Mouse (Mus musculus): ENCODE results near the gene Ppm1h. TPM values are rescaled to one million over a fixed set of nuclear protein-coding genes. Genes with fewer than 3 reads are reported as not detected.

Gene Ppm1h
- polyA plus RNA-seq, 1 experiment from 2014 or later = 8.1 TPM

DNA sequence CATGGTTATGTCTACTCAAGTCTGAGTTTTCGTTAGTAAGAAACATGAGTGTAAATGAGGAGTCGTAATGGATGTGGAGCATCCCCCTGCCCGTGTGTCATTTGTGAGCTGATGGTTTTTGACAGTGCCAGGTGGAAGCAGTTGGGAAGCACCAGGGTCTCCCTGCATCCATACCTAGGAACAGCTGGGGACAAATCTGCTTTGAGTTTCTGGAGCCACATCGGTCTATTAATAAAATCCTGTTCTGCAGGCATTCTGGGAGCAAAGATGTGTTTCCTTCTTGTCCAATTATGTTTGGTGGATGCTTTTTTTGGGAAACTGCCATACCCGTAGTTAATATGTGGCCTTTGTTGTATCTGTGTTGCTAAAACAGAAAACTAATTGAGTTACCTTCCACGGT is 26.9 kb downstream of the Ppm1h start:
- H3K27ac ChIP-seq (replicated peaks) = no peak overlapping the region
- peaks cover 6% of the 10 kb centered on the region for H3K4me1 ChIP-seq
- H3K27me3 ChIP-seq = no peaks in the 10 kb centered on the region
- H3K4me3 ChIP-seq = no peak overlapping the region
- WGBS = 93% methylated on average over 6 of the region's 6 CpGs
- H3K36me3 ChIP-seq = no peaks in the 10 kb centered on the region
- no peak overlapping the region for H3K4me2 ChIP-seq (replicated peaks)
- H3K9ac ChIP-seq (replicated peaks) = no peak overlapping the region
- H3K9me3 ChIP-seq = no peaks in the 10 kb centered on the region
- ATAC-seq (ENCODE audit: low FRiP score, low read depth) = no peak

DNA sequence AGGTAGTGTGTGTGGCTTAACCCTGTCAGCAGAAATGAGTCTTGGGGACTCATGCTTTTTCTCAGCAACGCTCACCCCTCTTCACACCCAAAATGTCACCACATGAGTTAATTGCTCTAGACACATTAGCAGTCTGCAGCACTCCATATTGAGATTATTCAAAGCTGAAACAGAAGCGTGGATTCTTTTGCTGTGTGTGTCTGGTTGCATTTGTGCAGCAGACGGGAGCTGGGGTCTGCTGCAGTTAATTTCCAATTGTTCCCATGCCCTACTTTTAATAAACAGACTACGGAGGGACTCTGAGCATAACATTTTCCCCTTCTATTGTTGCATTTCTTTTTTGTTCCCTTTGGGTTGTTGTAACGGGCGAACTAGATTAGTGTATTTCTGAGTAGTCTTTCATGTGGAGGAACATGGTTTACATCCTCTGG is 32.8 kb downstream of the Ppm1h start:
- Histone ChIP-seq H3K27me3 (peaks cover 3% of the 10 kb centered on the region; the same call in 1 of the 2 replicates), H3K27ac (replicated peaks) (no peak overlapping the region), H3K4me2 (replicated peaks) (no peak overlapping the region), H3K9ac (replicated peaks) (no peak overlapping the region), H3K4me3 (no peak overlapping the region), H3K36me3 (no peaks in the 10 kb centered on the region), H3K9me3 (no peaks in the 10 kb centered on the region), H3K4me1 (peaks cover 23% of the 10 kb centered on the region)
- 67% methylated on average over 6 of the region's 6 CpGs for WGBS
- no peak for ATAC-seq (ENCODE audit: low FRiP score, low read depth)

DNA sequence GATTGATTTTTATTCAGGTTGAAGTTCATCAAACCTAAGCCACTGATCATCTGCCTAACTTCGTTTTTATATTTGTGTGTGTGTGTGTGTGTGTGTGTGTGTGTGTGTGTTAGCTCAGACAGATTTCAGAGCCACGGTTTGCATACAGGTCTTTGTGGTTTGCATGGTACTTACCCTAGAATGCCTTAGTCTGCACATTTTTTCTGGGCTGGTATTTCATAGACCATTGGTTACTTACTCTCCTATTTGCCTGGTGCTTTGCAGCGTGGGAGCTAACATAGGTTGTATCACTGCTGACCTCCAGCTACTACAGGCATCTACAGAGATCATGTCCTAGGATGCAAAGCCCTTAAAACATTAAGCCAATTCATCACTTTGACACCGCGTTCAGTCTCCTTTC is 33.7 kb downstream of the Ppm1h start:
- ATAC-seq (ENCODE audit: low FRiP score, low read depth) = no peak
- Histone ChIP-seq H3K4me2 (replicated peaks) (no peak overlapping the region), H3K27me3 (peaks cover 3% of the 10 kb centered on the region; the same call in 1 of the 2 replicates), H3K4me3 (no peak overlapping the region), H3K9me3 (no peaks in the 10 kb centered on the region), H3K9ac (replicated peaks) (no peak overlapping the region), H3K27ac (replicated peaks) (no peak overlapping the region), H3K36me3 (no peaks in the 10 kb centered on the region), H3K4me1 (peaks cover 32% of the 10 kb centered on the region)
- WGBS = 84% methylated on average over 5 of the region's 5 CpGs

DNA sequence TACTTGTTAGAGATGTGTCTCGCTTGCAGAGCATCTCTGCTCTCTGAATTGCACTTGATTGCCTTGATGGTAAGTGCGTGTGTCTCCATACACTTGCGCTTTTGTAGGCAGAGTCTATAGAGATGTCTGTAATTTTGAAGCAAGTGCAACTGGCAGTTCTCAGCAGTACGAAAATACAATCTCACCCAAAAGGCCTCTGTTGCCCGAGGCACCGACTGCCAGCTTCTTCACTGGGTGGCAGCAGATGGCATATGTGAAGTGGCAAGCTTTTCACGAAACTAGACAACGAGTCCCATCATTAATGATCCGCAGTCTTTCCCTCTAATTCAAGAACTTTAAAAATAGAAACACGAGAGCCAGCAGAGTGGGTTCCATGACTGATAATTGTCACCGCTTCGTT is 37.3 kb downstream of the Ppm1h start:
- peaks cover 37% of the 10 kb centered on the region for H3K4me1 ChIP-seq
- no peak overlapping the region for H3K4me3 ChIP-seq
- ATAC-seq (ENCODE audit: low FRiP score, low read depth) = no peak
- no peak overlapping the region for H3K4me2 ChIP-seq (replicated peaks)
- no peak overlapping the region for H3K9ac ChIP-seq (replicated peaks)
- no peak overlapping the region for H3K27ac ChIP-seq (replicated peaks)
- WGBS = 82% methylated on average over 12 of the region's 12 CpGs
- H3K36me3 ChIP-seq = no peaks in the 10 kb centered on the region
- H3K9me3 ChIP-seq = no peaks in the 10 kb centered on the region
- peaks cover 7% of the 10 kb centered on the region; the same call in 1 of the 2 replicates for H3K27me3 ChIP-seq

DNA sequence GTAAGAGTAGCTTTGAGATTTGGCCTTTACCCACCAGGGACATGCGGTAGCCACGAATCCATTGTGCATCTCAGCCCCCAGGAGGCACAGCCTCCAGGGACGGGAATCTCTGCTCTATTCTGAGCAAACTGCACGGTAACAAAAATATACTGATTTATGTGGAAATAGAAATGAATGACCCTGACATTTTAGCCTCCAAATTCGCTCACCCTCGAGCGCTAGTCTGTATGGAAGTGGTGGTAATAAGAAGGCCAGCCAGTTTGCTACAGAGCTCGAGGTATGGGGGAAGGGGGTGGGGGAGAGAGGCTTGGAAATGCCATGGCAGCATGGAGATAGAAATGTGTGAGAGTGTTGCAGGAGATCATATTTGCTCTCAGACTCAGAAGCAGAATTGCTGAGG is 37.7 kb downstream of the Ppm1h start:
- Histone ChIP-seq H3K27me3 (peaks cover 7% of the 10 kb centered on the region; the same call in 1 of the 2 replicates), H3K27ac (replicated peaks) (no peak overlapping the region), H3K4me3 (no peak overlapping the region), H3K4me1 (peaks cover 36% of the 10 kb centered on the region), H3K4me2 (replicated peaks) (no peak overlapping the region), H3K36me3 (no peaks in the 10 kb centered on the region), H3K9me3 (no peaks in the 10 kb centered on the region), H3K9ac (replicated peaks) (no peak overlapping the region)
- WGBS = 45% methylated on average over 8 of the region's 8 CpGs
- ATAC-seq (ENCODE audit: low FRiP score, low read depth) = no peak

DNA sequence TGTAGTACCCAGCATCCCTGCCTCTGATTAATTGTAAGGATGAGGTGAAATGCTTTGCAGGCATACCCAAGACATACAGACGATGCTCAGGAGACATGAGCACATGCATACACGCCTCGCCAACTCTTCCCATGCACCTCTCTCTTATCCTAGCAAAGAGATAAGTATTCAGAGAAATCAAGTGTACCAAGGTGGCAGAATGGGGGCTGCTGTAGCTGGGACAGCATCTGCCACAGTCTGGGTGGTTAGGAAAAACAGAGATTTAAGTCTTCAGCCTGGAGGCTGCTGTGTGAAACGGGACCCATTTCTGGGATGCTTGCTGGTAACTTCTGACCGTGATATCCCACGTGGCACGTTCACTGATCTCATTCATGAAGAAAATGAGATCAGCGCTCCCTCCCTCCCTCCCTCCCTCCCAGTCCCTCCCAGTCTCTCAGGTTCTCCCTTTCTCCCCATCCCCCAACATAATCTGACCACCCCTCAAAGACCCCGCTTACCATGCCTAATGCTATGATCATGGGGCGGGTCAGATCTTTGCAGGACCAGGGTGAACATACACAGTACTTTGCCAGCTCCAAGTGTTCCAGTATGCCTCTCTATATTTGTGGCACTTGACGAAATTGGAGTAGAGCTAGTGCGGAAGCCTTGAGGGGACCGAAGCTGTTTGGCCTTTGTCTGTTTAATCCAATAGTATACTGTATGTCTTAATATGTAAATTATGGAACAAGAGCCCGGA is 38.3 kb downstream of the Ppm1h start:
- Histone ChIP-seq H3K27me3 (peaks cover 7% of the 10 kb centered on the region; the same call in 1 of the 2 replicates), H3K4me2 (replicated peaks) (no peak overlapping the region), H3K36me3 (no peaks in the 10 kb centered on the region), H3K4me3 (no peak overlapping the region), H3K9ac (replicated peaks) (no peak overlapping the region), H3K4me1 (peaks cover 30% of the 10 kb centered on the region), H3K27ac (replicated peaks) (no peak overlapping the region), H3K9me3 (no peaks in the 10 kb centered on the region)
- ATAC-seq (ENCODE audit: low FRiP score, low read depth) = peak; percentile 51; the same call in 1 of the 2 replicates
- WGBS = 45% methylated on average over 14 of the region's 14 CpGs

DNA sequence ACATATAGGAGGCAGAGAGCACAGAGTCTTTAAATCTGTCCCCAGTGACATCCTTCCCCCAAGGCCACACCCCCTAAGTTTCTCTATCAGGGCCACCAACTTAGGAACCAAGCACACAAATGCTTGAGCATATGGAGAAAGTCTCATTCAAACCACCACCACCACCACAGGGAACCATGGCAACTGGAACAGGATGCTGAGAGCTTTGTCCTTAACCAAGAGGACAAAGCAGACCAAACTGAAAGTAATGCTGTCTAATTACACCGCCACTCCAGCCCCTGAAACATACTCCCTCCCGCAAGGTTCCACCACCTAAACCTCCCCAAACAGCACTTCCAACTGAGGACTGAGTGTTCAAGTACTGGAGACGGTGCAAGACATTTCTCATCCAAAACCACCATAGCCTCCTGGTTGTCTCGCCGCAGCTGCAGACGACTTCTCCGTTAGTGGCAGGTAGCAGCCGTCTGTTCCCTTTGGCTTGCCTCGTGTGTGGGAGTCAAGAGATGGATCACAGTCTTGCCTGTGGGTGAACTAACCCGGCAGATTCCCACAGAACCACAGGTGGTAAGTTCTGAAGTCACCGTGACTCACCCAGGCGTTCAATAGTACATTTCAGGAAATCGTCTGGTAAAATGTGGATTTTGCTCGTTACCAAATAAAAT is 39.3 kb downstream of the Ppm1h start:
- Histone ChIP-seq H3K4me2 (replicated peaks) (0 out of 2 replicates have a peak overlapping the region, but pooled peaks have one; percentile 1), H3K4me1 (peaks cover 30% of the 10 kb centered on the region), H3K27me3 (peaks cover 7% of the 10 kb centered on the region; the same call in 1 of the 2 replicates), H3K36me3 (no peaks in the 10 kb centered on the region), H3K27ac (replicated peaks) (no peak overlapping the region), H3K4me3 (no peak overlapping the region), H3K9ac (replicated peaks) (no peak overlapping the region), H3K9me3 (no peaks in the 10 kb centered on the region)
- ATAC-seq (ENCODE audit: low FRiP score, low read depth) = peak; percentile 16; the same call in 1 of the 2 replicates
- 53% methylated on average over 14 of the region's 14 CpGs for WGBS

DNA sequence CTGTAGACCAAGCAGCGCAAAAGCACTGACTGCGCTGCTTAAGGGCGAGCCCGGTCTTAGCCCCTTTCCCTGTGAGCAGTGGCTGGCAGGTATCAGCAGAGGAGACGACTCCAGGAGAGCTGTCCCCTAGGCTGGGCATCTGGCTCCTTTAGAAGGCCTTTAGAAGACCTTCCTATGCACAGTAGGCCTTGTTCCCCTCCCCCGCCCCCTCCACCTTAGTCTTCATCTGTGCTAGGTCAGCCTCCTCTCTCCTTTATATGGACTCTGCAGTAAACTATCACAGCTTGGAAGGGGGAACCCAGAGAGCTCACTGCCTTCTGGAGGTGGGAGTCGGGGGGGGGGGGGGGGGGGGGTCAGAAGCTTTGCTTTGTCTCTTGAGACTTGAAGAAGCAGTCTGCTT is 40.4 kb downstream of the Ppm1h start:
- Histone ChIP-seq H3K27me3 (peaks cover 7% of the 10 kb centered on the region; the same call in 1 of the 2 replicates), H3K9ac (replicated peaks) (no peak overlapping the region), H3K4me1 (peaks cover 30% of the 10 kb centered on the region), H3K9me3 (no peaks in the 10 kb centered on the region), H3K4me2 (replicated peaks) (no peak overlapping the region), H3K36me3 (no peaks in the 10 kb centered on the region), H3K4me3 (no peak overlapping the region), H3K27ac (replicated peaks) (no peak overlapping the region)
- ATAC-seq (ENCODE audit: low FRiP score, low read depth) = 0 out of 2 replicates have a peak, but pooled peaks have one; percentile 53
- WGBS = 53% methylated on average over 6 of the region's 7 CpGs

DNA sequence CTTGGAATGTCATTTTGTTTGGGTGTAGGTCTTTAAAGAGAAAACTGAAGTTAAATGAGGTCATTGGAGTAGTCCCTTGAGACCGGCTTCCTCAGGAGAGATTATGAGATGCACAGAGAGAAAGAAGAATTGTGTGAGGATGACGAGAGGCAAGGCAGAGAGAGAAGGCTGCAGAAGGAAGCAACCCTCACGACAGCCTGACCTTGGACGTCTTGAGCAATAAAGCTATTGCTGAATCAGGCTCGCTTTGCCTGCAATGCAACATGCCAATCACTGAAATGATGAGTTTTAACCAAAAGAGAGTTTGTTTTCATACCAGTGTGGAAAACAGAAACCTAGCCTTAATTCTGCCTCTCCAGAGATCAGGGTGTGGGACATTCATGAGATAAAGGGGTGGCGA is 43.5 kb downstream of the Ppm1h start:
- no peaks in the 10 kb centered on the region for H3K36me3 ChIP-seq
- no peak for ATAC-seq (ENCODE audit: low FRiP score, low read depth)
- WGBS = 80% methylated on average over 6 of the region's 6 CpGs

DNA sequence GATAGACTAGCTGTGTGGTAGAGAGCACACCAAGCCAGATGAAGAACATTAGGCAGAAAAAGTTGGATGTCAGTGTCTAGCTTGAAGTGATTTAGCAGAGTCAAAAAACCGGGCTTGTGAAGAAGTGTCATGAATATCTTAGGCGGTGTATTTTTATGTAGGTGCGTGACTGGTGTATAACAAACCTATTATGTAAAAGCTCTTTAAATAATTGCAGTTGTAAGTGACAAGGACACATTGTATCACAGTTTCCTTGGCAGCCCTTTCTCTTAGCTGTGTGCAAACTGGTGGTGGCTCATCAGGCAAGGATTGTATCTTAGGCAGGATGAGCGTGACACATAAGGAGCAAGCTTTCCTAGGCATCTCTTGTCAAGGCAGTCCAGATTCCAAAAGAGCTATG is 46.1 kb downstream of the Ppm1h start:
- H3K4me2 ChIP-seq (replicated peaks) = no peak overlapping the region
- H3K9ac ChIP-seq (replicated peaks) = no peak overlapping the region
- no peak for ATAC-seq (ENCODE audit: low FRiP score, low read depth)
- no peaks in the 10 kb centered on the region for H3K9me3 ChIP-seq
- no peaks in the 10 kb centered on the region for H3K36me3 ChIP-seq
- 89% methylated on average over 4 of the region's 4 CpGs for WGBS
- no peaks in the 10 kb centered on the region for H3K4me1 ChIP-seq
- no peak overlapping the region for H3K4me3 ChIP-seq
- H3K27me3 ChIP-seq = no peaks in the 10 kb centered on the region
- H3K27ac ChIP-seq (replicated peaks) = no peak overlapping the region

More for the DNA sequence above, 43.5 kb downstream of the Ppm1h start:
- Histone ChIP-seq H3K27ac (replicated peaks) (no peak overlapping the region), H3K9me3 (no peaks in the 10 kb centered on the region), H3K4me3 (no peak overlapping the region), H3K4me1 (peaks cover 13% of the 10 kb centered on the region), H3K27me3 (peaks cover 4% of the 10 kb centered on the region; the same call in 1 of the 2 replicates), H3K4me2 (replicated peaks) (no peak overlapping the region), H3K9ac (replicated peaks) (no peak overlapping the region)

DNA sequence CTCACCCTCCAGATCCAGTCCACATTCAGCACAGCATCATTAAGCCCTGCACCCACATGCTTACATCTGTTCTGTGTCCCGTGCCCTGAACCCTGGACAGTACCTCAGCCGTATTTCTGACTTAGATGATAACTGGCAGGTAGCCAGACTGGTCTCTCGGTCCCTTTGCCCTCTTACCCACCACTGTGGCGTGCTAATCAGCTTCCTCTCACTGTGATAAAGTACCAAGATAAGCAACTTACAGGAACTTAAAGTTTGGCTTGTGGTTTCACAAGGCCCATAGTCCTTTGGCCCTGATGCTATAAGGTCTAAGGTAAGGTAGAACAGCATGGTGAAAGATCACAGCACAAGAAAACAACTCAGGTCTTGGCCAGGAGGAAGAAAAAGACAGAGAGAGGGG is 48.7 kb downstream of the Ppm1h start:
- H3K4me1 ChIP-seq = no peaks in the 10 kb centered on the region
- H3K4me3 ChIP-seq = no peak overlapping the region
- H3K36me3 ChIP-seq = no peaks in the 10 kb centered on the region
- WGBS = 89% methylated on average over 4 of the region's 4 CpGs
- no peak overlapping the region for H3K4me2 ChIP-seq (replicated peaks)
- H3K27ac ChIP-seq (replicated peaks) = no peak overlapping the region
- H3K9ac ChIP-seq (replicated peaks) = no peak overlapping the region
- no peak for ATAC-seq (ENCODE audit: low FRiP score, low read depth)
- H3K27me3 ChIP-seq = no peaks in the 10 kb centered on the region
- no peaks in the 10 kb centered on the region for H3K9me3 ChIP-seq

DNA sequence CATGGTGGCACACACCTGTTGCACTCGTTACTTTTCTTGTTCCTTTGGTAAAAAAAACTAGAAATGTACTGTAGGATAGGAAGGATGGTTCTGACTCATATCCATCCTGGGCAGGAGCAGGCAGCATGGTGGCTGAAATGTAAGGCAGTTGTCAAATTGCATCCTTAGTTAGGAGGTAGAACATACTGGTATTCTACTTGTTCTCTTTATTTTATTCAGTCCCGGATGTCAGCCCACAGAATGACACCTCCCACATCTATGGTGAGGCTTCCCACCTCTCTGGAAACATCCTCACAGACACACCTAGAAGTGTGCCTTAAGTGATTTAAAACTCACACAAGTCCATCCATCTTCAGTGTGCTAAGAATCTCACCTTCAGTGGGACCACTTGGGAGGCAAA is 49.6 kb downstream of the Ppm1h start:
- H3K4me2 ChIP-seq (replicated peaks) = no peak overlapping the region
- no peaks in the 10 kb centered on the region for H3K27me3 ChIP-seq
- H3K36me3 ChIP-seq = no peaks in the 10 kb centered on the region
- no peaks in the 10 kb centered on the region for H3K4me1 ChIP-seq
- ATAC-seq (ENCODE audit: low FRiP score, low read depth) = no peak
- H3K9me3 ChIP-seq = no peaks in the 10 kb centered on the region
- 87% methylated on average over 2 of the region's 2 CpGs for WGBS
- no peak overlapping the region for H3K4me3 ChIP-seq
- H3K27ac ChIP-seq (replicated peaks) = no peak overlapping the region
- no peak overlapping the region for H3K9ac ChIP-seq (replicated peaks)

Data from midbrain, embryonic 12.5 days (tissue).